Mouse (Mus musculus) monocyte, adult 5-6 weeks (primary cell): ENCODE measurements around the gene Fbxw24. TPM values are rescaled to one million over a fixed set of nuclear protein-coding genes. Genes with fewer than 3 reads are reported as not detected.
"Not testable (repeated sequence)": the region's sequence is repeated elsewhere in the genome, so short reads cannot be mapped to it uniquely, and the experiment has no call there.

Experiments used
- ATAC-seq: fragments of 153-309, 156-312 bp; replicated peaks from 2 replicates; pipeline ENCODE4 v1.8.0; 2017; ENCODE audit warnings: mild to moderate bottlenecking; ENCODE audit not compliant: low TSS enrichment, insufficient number of reproducible peaks, severe bottlenecking, poor library complexity, low FRiP score
- total RNA-seq: library from RNA; stranded (forward); fragments of 200-1000, 200-491, 200-594 nt; gene quantifications from 3 replicates; pipeline ENCODE4 v1.2.3, GENCODE M21; 2017

The Fbxw24 gene
- total RNA-seq: not detected in 3 replicates

GRCm38 (mm10) chr9:109625957-109626356 is at the start of gene Fbxw24:
Gene Fbxw24, minus strand, starts transcription at chr9:109626057.
- not testable (repeated sequence) for ATAC-seq

GRCm38 (mm10) chr9:109664552-109664951 is 38.7 kb upstream of the Fbxw24 start, which contains the start of gene Fbxw25:
Gene Fbxw25, minus strand, starts transcription at chr9:109664652.
- not testable (repeated sequence) for ATAC-seq

GRCm38 (mm10) chr9:109606837-109607236 is 19.0 kb downstream of the Fbxw24 start:
- ATAC-seq: not testable (repeated sequence)

GRCm38 (mm10) chr9:109602128-109602527 is 23.7 kb downstream of the Fbxw24 start:
- not testable (repeated sequence) for ATAC-seq

- no peak for ATAC-seq
Measured at GRCm38 (mm10) chr9:109597226-109597625, 28.6 kb downstream of the Fbxw24 start.

GRCm38 (mm10) chr9:109594866-109595265 is 31.0 kb downstream of the Fbxw24 start:
- no peak for ATAC-seq

GRCm38 (mm10) chr9:109568162-109568561 is 57.7 kb downstream of the Fbxw24 start, which contains the start of gene Fbxw15:
Gene Fbxw15, minus strand, starts transcription at chr9:109568262.
- ATAC-seq: not testable (repeated sequence)

- no peak for ATAC-seq
Measured at GRCm38 (mm10) chr9:109565546-109565945, 60.3 kb downstream of the Fbxw24 start.

GRCm38 (mm10) chr9:109562106-109562505 is 63.8 kb downstream of the Fbxw24 start:
- ATAC-seq: not testable (repeated sequence)

- no peak for ATAC-seq
Measured at GRCm38 (mm10) chr9:109552483-109552882, 73.4 kb downstream of the Fbxw24 start.

Other genes starting within 250 kb of the Fbxw24 start
- not detected in 3 replicates for gene Fbxw22, start 221.8 kb downstream of the Fbxw24 start, total RNA-seq
- gene Fbxw16, start 176.9 kb downstream of the Fbxw24 start, total RNA-seq: not detected in 3 replicates
- not detected in 3 replicates for gene Fbxw19, start 130.2 kb downstream of the Fbxw24 start, total RNA-seq
- gene Fbxw15, start 57.8 kb downstream of the Fbxw24 start, total RNA-seq: not detected in 3 replicates
- gene Fbxw25, start 38.6 kb upstream of the Fbxw24 start, total RNA-seq: not detected in 3 replicates
- not detected in 3 replicates for gene Fbxw18, start 76.6 kb upstream of the Fbxw24 start, total RNA-seq
- not detected in 3 replicates for gene Fbxw26, start 120.0 kb upstream of the Fbxw24 start, total RNA-seq
- not detected in 3 replicates for gene Fbxw27, start 164.6 kb upstream of the Fbxw24 start, total RNA-seq
- gene Spink8, start 186.2 kb upstream of the Fbxw24 start, total RNA-seq: not detected in 3 replicates
- 1.7 to 2.1 TPM in 2 of 3 replicates, not detected in the other for gene Nme6, start 206.7 kb upstream of the Fbxw24 start, total RNA-seq
- gene Camp, start 223.6 kb upstream of the Fbxw24 start, total RNA-seq: not detected in 3 replicates
- gene Cdc25a, start 249.5 kb upstream of the Fbxw24 start, total RNA-seq: 4.2 to 9.1 TPM (median 8.0 TPM) in 3 replicates